Mouse (Mus musculus) hindbrain, embryonic 10.5 days (tissue): Measurements from ENCODE around the gene Bckdhb. TPM values are rescaled to one million over a fixed set of nuclear protein-coding genes. Genes with fewer than 3 reads are reported as not detected.
"Not testable (repeated sequence)": the region's sequence is repeated elsewhere in the genome, so short reads cannot be mapped to it uniquely, and the experiment has no call there.

ENCODE experiments used
- DNase-seq: peaks from one replicate; pipeline ENCODE4 v3.0.0-alpha.2; 2017; ENCODE audit warnings: low spot score
- H3K27ac ChIP-seq: fragments of 300-500 bp; sonication (generic); 2 replicates; pipeline ENCODE4 v1.5.1; 2016; ENCODE audit warnings: mild to moderate bottlenecking, moderate library complexity
- H3K27me3 ChIP-seq: fragments of 300-500 bp; sonication (generic); 2 replicates; pipeline ENCODE4 v1.6.1; 2016; ENCODE audit warnings: mild to moderate bottlenecking; ENCODE audit not compliant: poor library complexity, insufficient read depth, severe bottlenecking
- H3K36me3 ChIP-seq: fragments of 300-500 bp; sonication (generic); 2 replicates; pipeline ENCODE4 v1.6.1; 2016; ENCODE audit warnings: mild to moderate bottlenecking, moderate library complexity
- H3K4me1 ChIP-seq: fragments of 300-500 bp; sonication (generic); replicated peaks from 2 replicates; pipeline ENCODE4 v1.6.1; 2016; ENCODE audit warnings: mild to moderate bottlenecking
- H3K4me3 ChIP-seq: fragments of 300-500 bp; sonication (generic); 2 replicates; pipeline ENCODE4 v1.5.1; 2016; ENCODE audit warnings: mild to moderate bottlenecking, moderate library complexity
- H3K9me3 ChIP-seq: fragments of 300-500 bp; sonication (generic); 2 replicates; pipeline ENCODE4 v1.6.1; 2016; ENCODE audit warnings: mild to moderate bottlenecking, moderate library complexity
- WGBS: fragments of 180-500 bp; shearing (Covaris S2); methylation state at CpG from one replicate; pipeline ENCODE4 v1.1.7; 2016; 5-methylcytosine and 5-hydroxymethylcytosine counted together
- polyA plus RNA-seq: library from polyadenylated mRNA; unstranded; fragments of >200 nt; fragmentation: Nextera tagmentation; extraction: Ambion mirVana; gene quantifications from 2 replicates; pipeline ENCODE4 v1.2.1, GENCODE M21; 2016

Gene Bckdhb
- polyA plus RNA-seq, 1 experiment from 2014 or later, result 58.4 TPM

- WGBS, result 91% methylated on average over 4 of the region's 4 CpGs
- H3K9me3 ChIP-seq, DNase-seq, H3K4me1 ChIP-seq, H3K4me3 ChIP-seq, H3K36me3 ChIP-seq, H3K27ac ChIP-seq, H3K27me3 ChIP-seq: not testable (repeated sequence)
Observed at GRCm38 (mm10) chr9:84060781-84061180, 135.8 kb downstream of the Bckdhb start.

- Histone ChIP-seq H3K4me3 (no peak overlapping the region), H3K9me3 (no peaks in the 10 kb centered on the region)
- 91% methylated on average over 3 of the region's 3 CpGs for WGBS
Observed at GRCm38 (mm10) chr9:84063617-84064016, 138.7 kb downstream of the Bckdhb start.

GRCm38 (mm10) chr9:84064113-84064512 lies 139.2 kb downstream of the Bckdhb start:
- H3K27ac ChIP-seq, result no peak overlapping the region
- H3K4me1 ChIP-seq, result no peaks in the 10 kb centered on the region
- WGBS, result 93% methylated on average over 4 of the region's 4 CpGs

More at GRCm38 (mm10) chr9:84063617-84064016, 138.7 kb downstream of the Bckdhb start:
- Histone ChIP-seq H3K36me3 (no peaks in the 10 kb centered on the region), H3K27ac (no peak overlapping the region), H3K4me1 (no peaks in the 10 kb centered on the region), H3K27me3 (no peaks in the 10 kb centered on the region)
- DNase-seq, result no peak

GRCm38 (mm10) chr9:84070247-84070646 lies 145.3 kb downstream of the Bckdhb start:
- no peaks in the 10 kb centered on the region for H3K36me3 ChIP-seq
- no peaks in the 10 kb centered on the region for H3K9me3 ChIP-seq
- H3K27me3 ChIP-seq, result no peaks in the 10 kb centered on the region
- no peak overlapping the region for H3K27ac ChIP-seq
- 85% methylated on average over 6 of the region's 6 CpGs for WGBS
- DNase-seq, result no peak
- H3K4me1 ChIP-seq, result no peaks in the 10 kb centered on the region
- no peak overlapping the region for H3K4me3 ChIP-seq

More at GRCm38 (mm10) chr9:84064113-84064512, 139.2 kb downstream of the Bckdhb start:
- DNase-seq, result no peak
- no peaks in the 10 kb centered on the region for H3K36me3 ChIP-seq
- no peaks in the 10 kb centered on the region for H3K27me3 ChIP-seq
- no peak overlapping the region for H3K4me3 ChIP-seq
- H3K9me3 ChIP-seq, result no peaks in the 10 kb centered on the region

- H3K9me3 ChIP-seq, result no peaks in the 10 kb centered on the region
- no peak overlapping the region for H3K4me3 ChIP-seq
- H3K4me1 ChIP-seq, result no peaks in the 10 kb centered on the region
- no peaks in the 10 kb centered on the region for H3K27me3 ChIP-seq
- 88% methylated on average over 5 of the region's 5 CpGs for WGBS
- no peaks in the 10 kb centered on the region for H3K36me3 ChIP-seq
- no peak for DNase-seq
- no peak overlapping the region for H3K27ac ChIP-seq
Observed at GRCm38 (mm10) chr9:84070740-84071139, 145.8 kb downstream of the Bckdhb start.

GRCm38 (mm10) chr9:84072534-84072933 lies 147.6 kb downstream of the Bckdhb start:
- Histone ChIP-seq H3K4me3 (no peak overlapping the region), H3K9me3 (no peaks in the 10 kb centered on the region), H3K27me3 (no peaks in the 10 kb centered on the region), H3K27ac (no peak overlapping the region), H3K36me3 (no peaks in the 10 kb centered on the region), H3K4me1 (no peaks in the 10 kb centered on the region)
- WGBS, result 67% methylated on average over 6 of the region's 6 CpGs
- DNase-seq, result no peak

- Histone ChIP-seq H3K9me3 (no peaks in the 10 kb centered on the region), H3K4me3 (no peak overlapping the region), H3K27ac (no peak overlapping the region), H3K27me3 (no peaks in the 10 kb centered on the region), H3K4me1 (no peaks in the 10 kb centered on the region), H3K36me3 (no peaks in the 10 kb centered on the region)
- WGBS, result 67% methylated on average over 9 of the region's 9 CpGs
- no peak for DNase-seq
Observed at GRCm38 (mm10) chr9:84073237-84073636, 148.3 kb downstream of the Bckdhb start.

GRCm38 (mm10) chr9:84083551-84083950 lies 158.6 kb downstream of the Bckdhb start:
- H3K9me3 ChIP-seq, result no peaks in the 10 kb centered on the region

GRCm38 (mm10) chr9:84084686-84085085 lies 159.7 kb downstream of the Bckdhb start:
- Histone ChIP-seq H3K27me3 (no peaks in the 10 kb centered on the region), H3K27ac (no peak overlapping the region), H3K9me3 (no peaks in the 10 kb centered on the region), H3K4me3 (no peak overlapping the region), H3K36me3 (no peaks in the 10 kb centered on the region), H3K4me1 (no peaks in the 10 kb centered on the region)
- DNase-seq, result no peak
- WGBS, result 93% methylated on average over 5 of the region's 5 CpGs

More at GRCm38 (mm10) chr9:84083551-84083950, 158.6 kb downstream of the Bckdhb start:
- Histone ChIP-seq H3K36me3 (no peaks in the 10 kb centered on the region), H3K27ac (no peak overlapping the region), H3K4me3 (no peak overlapping the region), H3K4me1 (no peaks in the 10 kb centered on the region), H3K27me3 (no peaks in the 10 kb centered on the region)
- WGBS, result 92% methylated on average over 4 of the region's 4 CpGs
- no peak for DNase-seq

GRCm38 (mm10) chr9:84090316-84091063 lies 165.5 kb downstream of the Bckdhb start:
- no peak for DNase-seq
- H3K4me3 ChIP-seq, result no peak overlapping the region
- H3K27me3 ChIP-seq, result no peaks in the 10 kb centered on the region
- no peaks in the 10 kb centered on the region for H3K4me1 ChIP-seq
- no peaks in the 10 kb centered on the region for H3K9me3 ChIP-seq
- no peak overlapping the region for H3K27ac ChIP-seq
- H3K36me3 ChIP-seq, result no peaks in the 10 kb centered on the region
- WGBS, result 78% methylated on average over 9 of the region's 9 CpGs

GRCm38 (mm10) chr9:84092994-84093393 lies 168.0 kb downstream of the Bckdhb start:
- H3K4me1 ChIP-seq, result no peaks in the 10 kb centered on the region
- H3K36me3 ChIP-seq, result no peaks in the 10 kb centered on the region
- 94% methylated on average over 8 of the region's 8 CpGs for WGBS
- no peak for DNase-seq
- no peaks in the 10 kb centered on the region for H3K9me3 ChIP-seq
- no peak overlapping the region for H3K27ac ChIP-seq
- H3K4me3 ChIP-seq, result no peak overlapping the region
- H3K27me3 ChIP-seq, result no peaks in the 10 kb centered on the region

- Histone ChIP-seq H3K4me3 (no peak overlapping the region), H3K36me3 (no peaks in the 10 kb centered on the region), H3K9me3 (no peaks in the 10 kb centered on the region), H3K27ac (no peak overlapping the region), H3K4me1 (no peaks in the 10 kb centered on the region), H3K27me3 (no peaks in the 10 kb centered on the region)
- DNase-seq, result no peak
- 91% methylated on average over 6 of the region's 6 CpGs for WGBS
Observed at GRCm38 (mm10) chr9:84094111-84094510, 169.2 kb downstream of the Bckdhb start.

- no peaks in the 10 kb centered on the region for H3K9me3 ChIP-seq
- no peak overlapping the region for H3K27ac ChIP-seq
- H3K4me3 ChIP-seq, result no peak overlapping the region
- DNase-seq, result no peak
- WGBS, result 95% methylated on average over 13 of the region's 13 CpGs
- H3K4me1 ChIP-seq, result no peaks in the 10 kb centered on the region
- H3K36me3 ChIP-seq, result no peaks in the 10 kb centered on the region
- H3K27me3 ChIP-seq, result no peaks in the 10 kb centered on the region
Observed at GRCm38 (mm10) chr9:84096484-84097015, 171.6 kb downstream of the Bckdhb start.
